Mouse (Mus musculus): Measurements from ENCODE around the gene Fkbpl. TPM values are rescaled to one million over a fixed set of nuclear protein-coding genes. Genes with fewer than 3 reads are reported as not detected.

Fkbpl gene
- polyA plus RNA-seq, 1 experiment from 2014 or later, result 17.9 TPM

GRCm38 (mm10) chr17:34605609-34606008 is 39.0 kb upstream of the Fkbpl start:
- peak; percentile 41 for ATAC-seq
- Histone ChIP-seq H3K27ac (ENCODE audit: low read length) (peak overlapping the region; percentile 79), H3K27me3 (ENCODE audit: control insufficient read depth, insufficient read depth, low read depth, low read length) (no peaks in the 10 kb centered on the region), H3K4me3 (ENCODE audit: low read depth, low read length) (peak overlapping the region; percentile 88), H3K4me2 (ENCODE audit: low read length) (peak overlapping the region; percentile 94), H3K4me1 (ENCODE audit: control insufficient read depth, insufficient read depth, low read length) (peaks cover 41% of the 10 kb centered on the region), H3K9me3 (replicated peaks; ENCODE audit: control insufficient read depth, low read length, poor library complexity, severe bottlenecking) (no peaks in the 10 kb centered on the region), H3K36me3 (ENCODE audit: control insufficient read depth, insufficient read depth, low read length) (peaks cover 7% of the 10 kb centered on the region), H3K9ac (ENCODE audit: low read depth, low read length) (peak overlapping the region; percentile 98)
- under 1% methylated on average over 30 of the region's 30 CpGs for WGBS

DNA sequence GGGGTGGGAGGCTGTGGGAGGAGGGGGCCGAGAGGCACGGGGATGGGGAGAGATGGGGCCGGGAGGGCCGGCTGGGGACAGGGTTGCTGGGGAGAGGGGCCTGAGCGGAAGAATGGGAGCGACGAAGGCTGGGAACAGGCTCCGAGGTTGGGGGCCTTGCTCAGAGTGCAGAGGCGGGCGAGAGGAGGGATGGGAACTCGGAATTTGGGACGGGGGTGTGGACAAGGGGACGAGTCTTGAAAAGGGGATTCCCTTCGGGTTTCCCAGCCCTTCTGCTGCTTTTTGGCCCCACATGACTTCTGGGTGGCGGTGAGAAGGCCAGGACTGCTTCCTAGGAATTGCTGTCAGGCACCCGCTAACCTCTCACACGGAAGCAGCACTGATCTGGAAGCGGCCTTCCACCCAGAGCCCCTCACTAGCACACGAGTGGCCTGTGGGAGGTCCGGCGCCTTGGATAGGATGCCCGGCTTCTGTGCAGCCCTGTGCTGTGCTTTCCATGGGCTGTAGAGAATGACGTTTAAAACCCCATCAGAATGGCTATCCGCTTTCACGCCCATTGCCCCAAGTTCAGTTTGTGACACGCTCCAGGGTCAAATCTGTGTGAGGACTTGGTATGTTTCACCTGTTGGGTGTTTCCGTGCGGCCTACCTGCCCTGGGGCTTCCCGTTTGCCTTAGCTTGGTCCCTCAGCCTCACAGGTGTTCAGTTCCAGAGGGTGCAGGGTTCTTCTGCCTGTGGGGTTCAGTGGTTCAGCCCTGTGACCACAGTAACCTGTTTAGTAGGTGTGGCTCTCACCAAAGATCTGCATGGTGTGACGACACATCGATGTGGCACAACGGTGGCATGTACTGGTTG is 38.2 kb upstream of the Fkbpl start:
- H3K4me3 ChIP-seq (ENCODE audit: low read depth, low read length), result peak overlapping the region; percentile 88
- H3K4me1 ChIP-seq (ENCODE audit: control insufficient read depth, insufficient read depth, low read length), result peaks cover 41% of the 10 kb centered on the region

DNA sequence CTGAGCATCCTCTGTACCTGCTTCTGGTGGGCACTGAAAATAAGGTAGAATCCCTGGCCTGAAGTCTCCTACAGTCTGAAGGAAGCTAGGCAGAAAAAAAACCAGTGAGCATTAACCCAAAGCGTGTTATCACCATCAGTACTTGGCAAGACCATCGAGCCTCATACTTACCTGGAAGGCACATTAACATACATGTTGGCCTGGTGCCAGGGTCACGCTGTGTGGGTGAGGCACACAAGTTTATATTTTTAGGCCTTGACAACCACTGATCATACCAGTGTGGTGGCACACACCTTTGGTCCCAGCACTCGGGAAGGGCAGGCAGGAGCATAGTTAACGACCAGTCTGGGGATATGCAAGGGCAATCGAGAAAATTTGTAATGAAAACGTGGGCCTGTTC is 36.6 kb upstream of the Fkbpl start:
- no peak overlapping the region for H3K9ac ChIP-seq (ENCODE audit: low read depth, low read length)
- no peaks in the 10 kb centered on the region for H3K27me3 ChIP-seq (ENCODE audit: control insufficient read depth, insufficient read depth, low read depth, low read length)
- no peaks in the 10 kb centered on the region for H3K9me3 ChIP-seq (replicated peaks; ENCODE audit: control insufficient read depth, low read length, poor library complexity, severe bottlenecking)
- H3K36me3 ChIP-seq (ENCODE audit: control insufficient read depth, insufficient read depth, low read length), result peaks cover 18% of the 10 kb centered on the region
- no peak overlapping the region for H3K4me2 ChIP-seq (ENCODE audit: low read length)
- no peak overlapping the region for H3K27ac ChIP-seq (ENCODE audit: low read length)
- H3K4me1 ChIP-seq (ENCODE audit: control insufficient read depth, insufficient read depth, low read length), result peaks cover 34% of the 10 kb centered on the region
- no peak for ATAC-seq
- 90% methylated on average over 7 of the region's 7 CpGs for WGBS
- no peak overlapping the region for H3K4me3 ChIP-seq (ENCODE audit: low read depth, low read length)

More for the DNA sequence above, 38.2 kb upstream of the Fkbpl start:
- Histone ChIP-seq H3K9me3 (replicated peaks; ENCODE audit: control insufficient read depth, low read length, poor library complexity, severe bottlenecking) (no peaks in the 10 kb centered on the region), H3K4me2 (ENCODE audit: low read length) (peak overlapping the region; percentile 94), H3K9ac (ENCODE audit: low read depth, low read length) (peak overlapping the region; percentile 98), H3K27ac (ENCODE audit: low read length) (peak overlapping the region; percentile 79), H3K36me3 (ENCODE audit: control insufficient read depth, insufficient read depth, low read length) (peaks cover 5% of the 10 kb centered on the region), H3K27me3 (ENCODE audit: control insufficient read depth, insufficient read depth, low read depth, low read length) (no peaks in the 10 kb centered on the region)
- ATAC-seq, result no peak
- WGBS, result 19% methylated on average over 30 of the region's 32 CpGs

DNA sequence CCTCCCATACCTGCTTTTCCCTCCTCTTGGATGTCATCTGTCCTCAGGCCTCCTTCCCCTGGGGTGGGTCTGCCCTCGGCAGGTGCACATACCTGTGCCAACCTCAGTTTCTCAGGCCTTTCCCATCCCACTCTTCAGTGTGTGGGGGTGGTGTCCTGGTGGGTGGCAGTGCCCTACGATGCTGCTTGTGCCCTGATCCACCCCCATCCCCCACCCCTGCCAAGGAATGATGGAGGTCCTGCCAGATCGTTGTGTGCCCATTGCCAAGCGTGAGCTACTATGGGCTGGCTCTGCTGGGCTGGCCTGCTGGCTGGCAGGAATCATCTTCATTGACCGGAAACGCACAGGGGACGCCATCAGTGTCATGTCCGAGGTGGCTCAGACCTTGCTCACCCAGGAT is 33.5 kb upstream of the Fkbpl start:
- H3K9me3 ChIP-seq (replicated peaks; ENCODE audit: control insufficient read depth, low read length, poor library complexity, severe bottlenecking), result no peaks in the 10 kb centered on the region
- H3K36me3 ChIP-seq (ENCODE audit: control insufficient read depth, insufficient read depth, low read length), result peaks cover 21% of the 10 kb centered on the region
- WGBS, result 95% methylated on average over 8 of the region's 8 CpGs
- H3K27ac ChIP-seq (ENCODE audit: low read length), result no peak overlapping the region
- H3K4me1 ChIP-seq (ENCODE audit: control insufficient read depth, insufficient read depth, low read length), result peaks cover 26% of the 10 kb centered on the region
- no peaks in the 10 kb centered on the region for H3K27me3 ChIP-seq (ENCODE audit: control insufficient read depth, insufficient read depth, low read depth, low read length)
- H3K9ac ChIP-seq (ENCODE audit: low read depth, low read length), result no peak overlapping the region
- H3K4me3 ChIP-seq (ENCODE audit: low read depth, low read length), result no peak overlapping the region
- no peak overlapping the region for H3K4me2 ChIP-seq (ENCODE audit: low read length)
- ATAC-seq, result no peak

DNA sequence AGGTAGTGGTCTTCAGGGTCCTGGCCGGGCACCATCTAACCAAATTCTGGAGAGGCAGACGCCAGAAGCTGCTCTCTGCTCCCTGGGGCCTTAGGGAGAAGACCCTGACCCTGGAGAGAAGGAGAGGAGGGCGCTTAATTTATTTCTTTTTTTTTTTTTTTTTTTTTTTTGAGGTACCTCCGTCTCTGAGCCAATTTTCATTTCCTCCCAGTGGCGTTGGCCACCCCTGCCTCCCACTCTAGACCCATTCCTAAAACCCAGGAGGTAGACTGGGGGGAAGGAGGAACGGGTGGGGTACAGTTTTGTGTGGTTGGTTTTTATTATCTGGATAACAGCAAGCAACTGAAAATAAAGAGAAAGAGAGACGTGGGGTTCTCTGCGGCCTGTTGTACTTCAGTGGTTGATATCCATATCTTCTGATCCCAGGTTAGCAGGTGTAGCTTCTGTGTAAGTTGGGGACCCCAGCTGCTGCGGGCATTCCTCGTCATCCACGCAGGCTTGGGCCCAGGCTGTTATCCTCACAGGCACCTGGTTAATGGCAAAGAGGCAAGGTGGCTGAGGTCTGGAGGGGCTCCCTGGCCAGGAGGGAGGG is 31.4 kb upstream of the Fkbpl start:
- no peaks in the 10 kb centered on the region for H3K9me3 ChIP-seq (replicated peaks; ENCODE audit: control insufficient read depth, low read length, poor library complexity, severe bottlenecking)
- H3K4me1 ChIP-seq (ENCODE audit: control insufficient read depth, insufficient read depth, low read length), result peaks cover 10% of the 10 kb centered on the region
- H3K9ac ChIP-seq (ENCODE audit: low read depth, low read length), result no peak overlapping the region
- no peak for ATAC-seq
- 86% methylated on average over 11 of the region's 11 CpGs for WGBS
- no peak overlapping the region for H3K4me2 ChIP-seq (ENCODE audit: low read length)
- H3K27ac ChIP-seq (ENCODE audit: low read length), result no peak overlapping the region
- no peak overlapping the region for H3K4me3 ChIP-seq (ENCODE audit: low read depth, low read length)
- H3K36me3 ChIP-seq (ENCODE audit: control insufficient read depth, insufficient read depth, low read length), result peaks cover 23% of the 10 kb centered on the region
- H3K27me3 ChIP-seq (ENCODE audit: control insufficient read depth, insufficient read depth, low read depth, low read length), result no peaks in the 10 kb centered on the region

DNA sequence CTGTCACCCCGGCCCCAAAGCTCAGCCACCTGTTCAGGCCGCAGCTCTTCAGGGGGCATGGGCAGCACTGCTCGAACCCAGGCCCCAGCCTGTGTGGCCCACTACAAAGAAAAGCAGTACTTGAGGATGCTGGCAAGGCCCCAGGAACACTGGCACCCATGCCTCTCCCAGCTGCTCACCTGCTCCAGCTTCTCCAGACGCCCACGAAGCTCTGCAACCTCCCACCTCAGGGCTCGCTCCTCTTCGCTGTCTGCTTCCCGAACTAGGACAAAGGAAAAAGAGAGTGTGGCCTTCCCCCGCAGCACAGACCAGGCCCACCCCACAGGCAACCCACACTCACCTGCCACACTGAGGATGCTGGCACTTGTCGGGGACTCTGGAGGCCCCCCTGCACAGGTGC is 30.7 kb upstream of the Fkbpl start:
- no peak overlapping the region for H3K4me2 ChIP-seq (ENCODE audit: low read length)
- H3K9ac ChIP-seq (ENCODE audit: low read depth, low read length), result no peak overlapping the region
- no peaks in the 10 kb centered on the region for H3K9me3 ChIP-seq (replicated peaks; ENCODE audit: control insufficient read depth, low read length, poor library complexity, severe bottlenecking)
- 88% methylated on average over 10 of the region's 10 CpGs for WGBS
- H3K27me3 ChIP-seq (ENCODE audit: control insufficient read depth, insufficient read depth, low read depth, low read length), result no peaks in the 10 kb centered on the region
- H3K27ac ChIP-seq (ENCODE audit: low read length), result no peak overlapping the region
- no peak for ATAC-seq
- H3K4me3 ChIP-seq (ENCODE audit: low read depth, low read length), result no peak overlapping the region
- peaks cover 4% of the 10 kb centered on the region; the same call in 1 of the 2 replicates for H3K4me1 ChIP-seq (ENCODE audit: control insufficient read depth, insufficient read depth, low read length)
- H3K36me3 ChIP-seq (ENCODE audit: control insufficient read depth, insufficient read depth, low read length), result peaks cover 23% of the 10 kb centered on the region

GRCm38 (mm10) chr17:34615871-34616270 is 28.7 kb upstream of the Fkbpl start, which contains the start of gene Egfl8:
Gene Egfl8 (minus strand): TSS chr17:34615971.
- no peaks in the 10 kb centered on the region for H3K27me3 ChIP-seq (ENCODE audit: control insufficient read depth, insufficient read depth, low read depth, low read length)
- no peak for ATAC-seq
- H3K4me1 ChIP-seq (ENCODE audit: control insufficient read depth, insufficient read depth, low read length), result no peaks in the 10 kb centered on the region
- 58% methylated on average over 6 of the region's 6 CpGs for WGBS
- H3K9me3 ChIP-seq (replicated peaks; ENCODE audit: control insufficient read depth, low read length, poor library complexity, severe bottlenecking), result no peaks in the 10 kb centered on the region
- no peak within 1 kb of the TSS for H3K27ac ChIP-seq (ENCODE audit: low read length)
- peaks cover 26% of the 10 kb centered on the region for H3K36me3 ChIP-seq (ENCODE audit: control insufficient read depth, insufficient read depth, low read length)
- no peak within 1 kb of the TSS for H3K4me3 ChIP-seq (ENCODE audit: low read depth, low read length)
- H3K9ac ChIP-seq (ENCODE audit: low read depth, low read length), result no peak within 1 kb of the TSS
- no peak within 1 kb of the TSS for H3K4me2 ChIP-seq (ENCODE audit: low read length)

- no peak overlapping the region for H3K9ac ChIP-seq (ENCODE audit: low read depth, low read length)
- no peak overlapping the region for H3K4me2 ChIP-seq (ENCODE audit: low read length)
- H3K4me1 ChIP-seq (ENCODE audit: control insufficient read depth, insufficient read depth, low read length), result no peaks in the 10 kb centered on the region
- 16% methylated on average over 6 of the region's 6 CpGs for WGBS
- no peaks in the 10 kb centered on the region for H3K9me3 ChIP-seq (replicated peaks; ENCODE audit: control insufficient read depth, low read length, poor library complexity, severe bottlenecking)
- no peak overlapping the region for H3K4me3 ChIP-seq (ENCODE audit: low read depth, low read length)
- peaks cover 9% of the 10 kb centered on the region for H3K36me3 ChIP-seq (ENCODE audit: control insufficient read depth, insufficient read depth, low read length)
- H3K27ac ChIP-seq (ENCODE audit: low read length), result no peak overlapping the region
- no peak for ATAC-seq
- no peaks in the 10 kb centered on the region for H3K27me3 ChIP-seq (ENCODE audit: control insufficient read depth, insufficient read depth, low read depth, low read length)
Measured at GRCm38 (mm10) chr17:34618999-34619398, 25.6 kb upstream of the Fkbpl start.

- no peaks in the 10 kb centered on the region for H3K27me3 ChIP-seq (ENCODE audit: control insufficient read depth, insufficient read depth, low read depth, low read length)
- no peak for ATAC-seq
- peaks cover 4% of the 10 kb centered on the region for H3K4me1 ChIP-seq (ENCODE audit: control insufficient read depth, insufficient read depth, low read length)
- H3K36me3 ChIP-seq (ENCODE audit: control insufficient read depth, insufficient read depth, low read length), result peaks cover 9% of the 10 kb centered on the region; the same call in 1 of the 2 replicates
- H3K4me3 ChIP-seq (ENCODE audit: low read depth, low read length), result no peak overlapping the region
- H3K9me3 ChIP-seq (replicated peaks; ENCODE audit: control insufficient read depth, low read length, poor library complexity, severe bottlenecking), result no peaks in the 10 kb centered on the region
- no peak overlapping the region for H3K4me2 ChIP-seq (ENCODE audit: low read length)
- no peak overlapping the region for H3K9ac ChIP-seq (ENCODE audit: low read depth, low read length)
- WGBS, result 92% methylated on average over 8 of the region's 8 CpGs
- H3K27ac ChIP-seq (ENCODE audit: low read length), result no peak overlapping the region
Measured at GRCm38 (mm10) chr17:34621006-34621405, 23.6 kb upstream of the Fkbpl start.

All from midbrain, embryonic 16.5 days (tissue).